Mouse (Mus musculus) urinary bladder, postnatal 14 days (tissue): Measurements from ENCODE around the gene Cbx3.
A peak's percentile ranks its signal among the peaks of the same experiment; 100 is the strongest.

Source experiments
- DNase-seq: peaks from one replicate; pipeline ENCODE4 v3.0.0; 2021; ENCODE audit warnings: low spot score

The Cbx3 gene

GRCm38 (mm10) chr6:51470311-51471178, at the start of gene Cbx3:
Cbx3 (plus strand) TSS chr6:51470360.
- DNase-seq = peak; percentile 85

GRCm38 (mm10) chr6:51423466-51424122, 46.6 kb upstream of the Cbx3 start:
- no peak for DNase-seq

GRCm38 (mm10) chr6:51424537-51424936, 45.6 kb upstream of the Cbx3 start:
- no peak for DNase-seq

GRCm38 (mm10) chr6:51432535-51433397, 37.4 kb upstream of the Cbx3 start, which contains the start of gene Nfe2l3:
Nfe2l3 (plus strand) TSS chr6:51432670.
- peak; percentile 85 for DNase-seq

GRCm38 (mm10) chr6:51434270-51434669, 35.9 kb upstream of the Cbx3 start:
- peak; percentile 20 for DNase-seq

GRCm38 (mm10) chr6:51437665-51438064, 32.5 kb upstream of the Cbx3 start:
- peak; percentile 77 for DNase-seq

- DNase-seq = no peak
These were observed 31.3 kb upstream of the Cbx3 start for GRCm38 (mm10) chr6:51438826-51439330.

- no peak for DNase-seq
These were observed 27.8 kb upstream of the Cbx3 start for GRCm38 (mm10) chr6:51442191-51442835.

GRCm38 (mm10) chr6:51452927-51453503, 17.1 kb upstream of the Cbx3 start:
- no peak for DNase-seq

- no peak for DNase-seq
These were observed 15.2 kb upstream of the Cbx3 start for GRCm38 (mm10) chr6:51454949-51455348.

GRCm38 (mm10) chr6:51456198-51456597, 14.0 kb upstream of the Cbx3 start:
- DNase-seq = no peak

DNA sequence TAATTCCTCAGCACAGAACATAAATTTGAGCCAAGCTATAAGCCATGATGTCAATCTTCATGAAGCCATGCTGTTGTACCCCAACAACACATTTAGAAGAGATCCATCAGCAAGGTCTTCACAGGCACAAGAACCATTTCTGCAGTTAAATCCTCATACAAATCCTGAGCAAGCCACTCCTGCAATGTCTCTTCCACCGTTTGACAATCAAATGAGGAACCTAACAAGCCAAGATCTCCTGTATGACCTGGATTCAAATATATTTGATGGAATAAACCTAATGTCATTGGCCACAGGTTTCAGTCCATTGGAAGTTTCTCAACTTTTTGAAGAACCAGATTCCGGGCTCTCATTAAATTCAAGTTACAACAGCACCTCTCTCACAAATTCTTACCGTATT, 12.9 kb upstream of the Cbx3 start:
- no peak for DNase-seq

DNA sequence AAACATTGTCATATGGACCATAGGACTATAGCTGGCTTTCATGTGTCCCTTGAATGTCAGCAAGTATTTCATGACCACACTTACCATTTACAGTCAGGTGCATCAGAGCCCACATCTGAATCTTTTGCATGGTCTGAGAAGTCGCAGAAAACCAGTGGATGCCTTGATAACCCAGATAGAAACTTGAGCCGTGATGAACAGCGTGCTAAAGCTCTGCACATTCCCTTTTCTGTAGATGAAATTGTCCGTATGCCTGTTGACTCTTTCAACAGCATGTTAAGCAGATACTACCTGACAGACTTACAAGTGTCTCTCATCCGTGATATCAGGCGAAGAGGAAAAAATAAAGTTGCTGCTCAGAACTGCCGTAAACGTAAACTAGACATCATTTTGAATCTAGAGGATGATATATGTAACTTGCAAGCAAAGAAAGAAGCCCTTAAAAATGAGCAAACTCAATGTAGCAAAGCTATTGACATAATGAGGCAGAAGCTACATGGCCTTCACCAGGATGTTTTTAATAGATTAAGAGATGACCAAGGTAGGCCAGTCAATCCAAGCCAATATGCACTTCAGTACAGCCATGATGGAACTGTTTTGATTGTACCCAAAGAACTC, 12.3 kb upstream of the Cbx3 start:
- no peak for DNase-seq

DNA sequence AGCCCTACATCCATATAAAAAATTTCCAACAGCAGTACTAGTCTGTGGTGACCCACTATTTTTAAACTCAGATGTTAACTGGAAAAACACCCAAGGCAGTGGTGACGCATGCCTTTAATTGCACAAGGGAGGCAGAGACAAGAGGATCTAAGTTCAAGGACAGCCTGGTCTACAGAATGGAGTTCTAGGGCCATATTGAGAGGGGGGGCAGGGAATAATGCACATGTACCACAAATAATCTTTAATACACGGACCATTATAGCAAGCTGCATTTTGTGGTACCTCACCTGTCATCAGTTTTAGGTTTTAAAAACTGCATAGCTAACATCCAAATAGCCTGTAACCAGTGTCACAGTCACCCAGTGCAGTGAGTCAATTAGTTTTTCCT, 11.2 kb upstream of the Cbx3 start:
- DNase-seq = no peak

GRCm38 (mm10) chr6:51459313-51460020, 10.7 kb upstream of the Cbx3 start:
- DNase-seq = no peak

GRCm38 (mm10) chr6:51460021-51460360, 10.2 kb upstream of the Cbx3 start:
- no peak for DNase-seq

DNA sequence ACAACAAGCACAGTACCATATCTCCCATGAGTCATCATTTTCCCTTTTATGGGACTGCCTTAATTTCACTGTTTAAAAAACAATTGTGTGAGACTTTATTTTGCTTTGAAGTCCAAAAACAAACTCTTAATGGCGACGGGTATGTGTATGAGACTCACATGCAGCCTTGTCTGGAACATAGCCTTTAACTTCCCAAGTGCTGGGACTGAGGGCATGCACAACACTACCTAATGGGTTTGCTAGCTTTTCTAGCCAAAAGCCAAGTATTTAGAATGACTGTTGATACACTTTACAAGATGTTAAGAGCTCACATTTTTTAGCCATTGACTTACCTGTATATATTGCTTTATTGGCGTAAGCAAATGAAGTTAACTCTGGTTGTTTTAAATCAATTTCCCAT, 9.8 kb upstream of the Cbx3 start:
- DNase-seq = no peak

GRCm38 (mm10) chr6:51467649-51468048, 2.5 kb upstream of the Cbx3 start:
- no peak for DNase-seq

GRCm38 (mm10) chr6:51468891-51469561, 1.1 kb upstream of the Cbx3 start:
- peak; percentile 80 for DNase-seq
